Mouse (Mus musculus) cerebellum, adult 2 months (tissue): ENCODE data around the gene Elf4.

Experiments used
- CTCF ChIP-seq: fragments of 200-500 bp; IDR thresholded peaks from 2 replicates; pipeline ENCODE4 v1.5.1; 2011; ENCODE audit warnings: low read depth, mild to moderate bottlenecking, control low read depth, low read length, moderate library complexity, borderline replicate concordance; ENCODE audit not compliant: insufficient read depth
- POLR2A ChIP-seq: fragments of 200-500 bp; IDR thresholded peaks from 2 replicates; pipeline ENCODE4 v1.6.1; 2011; ENCODE audit warnings: low read length, control low read depth, borderline replicate concordance; ENCODE audit not compliant: insufficient read depth

DNA sequence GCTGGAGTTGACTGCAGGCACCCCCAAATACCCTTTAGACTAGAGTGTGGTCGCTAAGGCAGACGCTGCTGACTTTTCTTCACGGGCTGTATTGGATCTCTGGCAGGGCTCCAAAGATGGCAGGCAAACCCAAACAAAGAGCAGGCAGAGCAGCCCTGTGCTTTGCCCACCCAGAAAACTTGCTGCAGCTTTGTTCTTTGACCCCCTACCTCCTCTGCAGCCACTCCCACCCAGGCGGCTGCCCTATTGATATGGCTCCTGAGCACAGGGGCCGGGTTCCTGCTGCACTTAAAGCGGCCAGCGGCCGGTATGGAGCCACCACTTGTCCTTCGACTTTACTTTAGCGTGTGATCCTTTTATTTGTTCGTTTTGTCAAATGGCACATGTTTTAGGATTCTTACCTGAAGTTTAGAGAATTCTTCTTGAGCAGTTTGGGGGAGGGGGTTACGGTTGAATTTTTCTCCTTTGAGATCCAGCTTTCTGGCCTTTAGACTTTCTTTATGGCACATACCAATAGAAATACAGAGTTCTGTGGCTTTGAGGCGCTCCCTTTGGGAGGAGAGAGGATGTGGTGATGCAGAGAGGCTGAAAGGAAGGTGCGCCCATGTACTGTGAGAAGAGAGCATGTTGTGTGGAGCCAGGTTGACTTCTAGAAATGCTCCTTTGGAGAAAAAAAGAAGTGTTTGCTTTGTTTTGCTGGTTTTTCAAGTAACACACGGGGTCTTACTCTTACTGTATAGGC lies 96.9 kb downstream of the Elf4 start:
- TF ChIP-seq POLR2A: no peak
- no peak for TF ChIP-seq CTCF
